Mouse (Mus musculus) forelimb bud, embryonic 11.5 days (tissue): ENCODE data around the gene Hist2h3c1.
"Not testable (repeated sequence)": the region's sequence is repeated elsewhere in the genome, so short reads cannot be mapped to it uniquely, and the experiment has no call there.

Source experiments
- DNase-seq: peaks from one replicate; pipeline ENCODE4 v3.0.0-alpha.2; 2012; ENCODE audit warnings: low read depth, low spot score

Hist2h3c1 gene

GRCm38 (mm10) chr3:96284457-96284856 lies 38.0 kb downstream of the Hist2h3c1 start:
- DNase-seq: peak; percentile 45

- not testable (repeated sequence) for DNase-seq
These were observed 40.8 kb downstream of the Hist2h3c1 start for GRCm38 (mm10) chr3:96287334-96287733.

- DNase-seq: no peak
These were observed 42.7 kb downstream of the Hist2h3c1 start for GRCm38 (mm10) chr3:96289201-96289600.

- not testable (repeated sequence) for DNase-seq
These were observed 44.2 kb downstream of the Hist2h3c1 start for GRCm38 (mm10) chr3:96290727-96291126.

GRCm38 (mm10) chr3:96292641-96293040 lies 46.2 kb downstream of the Hist2h3c1 start:
- DNase-seq: no peak

- DNase-seq: no peak
These were observed 46.9 kb downstream of the Hist2h3c1 start for GRCm38 (mm10) chr3:96293368-96293767.

GRCm38 (mm10) chr3:96293787-96294186 lies 47.3 kb downstream of the Hist2h3c1 start, which contains the start of gene Fcgr1:
Fcgr1 (minus strand) TSS chr3:96293969.
- no peak for DNase-seq
